Mouse (Mus musculus): Measurements from ENCODE around the gene Gprc5b. TPM values are rescaled to one million over a fixed set of nuclear protein-coding genes. Genes with fewer than 3 reads are reported as not detected.

The Gprc5b gene
- polyA plus RNA-seq, 2 experiments = 14.0 to 24.9 TPM

DNA sequence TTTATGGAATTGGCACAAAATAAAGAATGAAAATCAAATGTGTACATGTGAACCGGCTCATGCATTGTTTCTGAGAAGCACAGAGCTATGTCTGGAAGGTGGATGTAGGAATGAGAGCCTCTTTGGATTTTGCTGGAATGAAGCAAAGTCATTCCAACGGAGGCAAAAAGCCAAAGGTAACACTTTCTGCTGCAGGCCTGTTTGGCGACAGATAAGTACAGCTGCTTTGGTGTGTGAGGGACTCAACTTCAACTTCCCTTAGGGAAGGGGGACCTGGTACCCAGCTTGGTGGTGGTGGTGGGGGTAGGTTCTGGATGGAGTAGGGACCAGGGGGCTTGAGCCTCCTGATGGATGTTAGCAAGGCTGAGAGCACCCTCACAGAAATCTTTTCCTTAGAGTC, 19.2 kb downstream of the Gprc5b start:
- WGBS = 65% methylated on average over 3 of the region's 3 CpGs
- no peak overlapping the region for H3K4me3 ChIP-seq (replicated peaks; ENCODE audit: low read length)
- DNase-seq (ENCODE audit: low spot score) = no peak
- no peak overlapping the region for H3K9ac ChIP-seq (ENCODE audit: low read depth, low read length, severe bottlenecking)
- TF ChIP-seq POLR2A (IDR thresholded peaks at IDR 0.05; ENCODE audit: borderline replicate concordance, extremely low read depth, insufficient read depth, insufficient read length) = no peak
- no peak overlapping the region for H3K4me2 ChIP-seq (replicated peaks; ENCODE audit: low read depth, low read length, severe bottlenecking)
- peaks cover 21% of the 10 kb centered on the region for H3K36me3 ChIP-seq (ENCODE audit: control insufficient read depth, insufficient read depth, low read length)
- ATAC-seq (ENCODE audit: low FRiP score, low read depth) = no peak
- no peak overlapping the region for H3K27ac ChIP-seq (replicated peaks; ENCODE audit: low read depth, low read length)
- peaks cover 3% of the 10 kb centered on the region; the same call in 1 of the 2 replicates for H3K4me1 ChIP-seq (ENCODE audit: control insufficient read depth, insufficient read depth, low read length)
- H3K27me3 ChIP-seq (ENCODE audit: control insufficient read depth, insufficient read depth, low read length) = no peaks in the 10 kb centered on the region
- no peaks in the 10 kb centered on the region for H3K9me3 ChIP-seq (ENCODE audit: control insufficient read depth, low read length)

DNA sequence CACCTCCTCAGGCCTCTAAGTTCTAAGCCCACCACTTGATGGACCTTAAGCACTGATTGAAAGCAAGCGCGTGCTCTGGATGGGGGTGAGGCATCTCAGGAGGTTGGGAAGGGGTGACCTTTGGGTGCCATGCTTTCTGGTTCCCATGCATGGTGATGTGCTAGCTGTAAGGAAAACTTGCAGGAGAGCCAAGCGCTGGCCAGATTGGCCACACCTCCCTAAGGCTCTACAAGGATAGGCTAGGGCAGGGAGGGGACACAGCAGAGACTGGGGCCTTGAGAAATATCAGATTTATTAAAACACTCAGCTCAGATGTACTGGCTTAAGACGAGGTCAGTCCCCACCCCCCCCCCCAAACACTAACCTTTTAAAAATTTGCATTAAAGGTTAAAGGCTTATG, 21.6 kb downstream of the Gprc5b start:
- peaks cover 3% of the 10 kb centered on the region; the same call in 1 of the 2 replicates for H3K4me1 ChIP-seq (ENCODE audit: control insufficient read depth, insufficient read depth, low read length)
- H3K27ac ChIP-seq (replicated peaks; ENCODE audit: low read depth, low read length) = no peak overlapping the region
- H3K36me3 ChIP-seq (ENCODE audit: control insufficient read depth, insufficient read depth, low read length) = peaks cover 21% of the 10 kb centered on the region
- ATAC-seq (ENCODE audit: low FRiP score, low read depth) = no peak
- H3K4me3 ChIP-seq (replicated peaks; ENCODE audit: low read length) = no peak overlapping the region
- H3K4me2 ChIP-seq (replicated peaks; ENCODE audit: low read depth, low read length, severe bottlenecking) = no peak overlapping the region
- TF ChIP-seq POLR2A (IDR thresholded peaks at IDR 0.05; ENCODE audit: borderline replicate concordance, extremely low read depth, insufficient read depth, insufficient read length) = no peak
- no peak overlapping the region for H3K9ac ChIP-seq (ENCODE audit: low read depth, low read length, severe bottlenecking)
- no peaks in the 10 kb centered on the region for H3K9me3 ChIP-seq (ENCODE audit: control insufficient read depth, low read length)
- no peaks in the 10 kb centered on the region for H3K27me3 ChIP-seq (ENCODE audit: control insufficient read depth, insufficient read depth, low read length)
- DNase-seq (ENCODE audit: low spot score) = no peak
- WGBS = 92% methylated on average over 4 of the region's 4 CpGs

DNA sequence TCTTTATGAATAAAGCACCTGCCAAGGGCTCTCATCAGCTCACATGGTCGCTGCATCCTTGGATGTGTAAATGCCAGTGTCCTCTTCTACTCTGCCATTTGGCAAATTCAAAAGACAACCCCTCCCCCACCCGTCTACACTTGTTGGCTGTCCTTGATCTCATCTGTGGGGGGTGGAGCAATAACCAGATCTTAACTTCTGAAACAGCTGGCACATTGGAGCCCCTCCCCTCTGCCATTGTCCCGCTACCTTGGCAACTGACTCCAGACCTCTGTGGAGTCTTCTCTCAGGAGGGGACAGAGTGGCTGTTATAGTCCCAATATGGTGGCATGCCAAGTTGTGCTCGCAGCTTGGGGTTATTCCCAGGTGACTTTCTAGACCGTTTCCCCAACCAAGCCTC, 22.7 kb downstream of the Gprc5b start:
- TF ChIP-seq POLR2A (IDR thresholded peaks at IDR 0.05; ENCODE audit: borderline replicate concordance, extremely low read depth, insufficient read depth, insufficient read length) = no peak
- H3K36me3 ChIP-seq (ENCODE audit: control insufficient read depth, insufficient read depth, low read length) = peaks cover 21% of the 10 kb centered on the region
- peaks cover 3% of the 10 kb centered on the region; the same call in 1 of the 2 replicates for H3K4me1 ChIP-seq (ENCODE audit: control insufficient read depth, insufficient read depth, low read length)
- H3K27me3 ChIP-seq (ENCODE audit: control insufficient read depth, insufficient read depth, low read length) = no peaks in the 10 kb centered on the region
- H3K9ac ChIP-seq (ENCODE audit: low read depth, low read length, severe bottlenecking) = no peak overlapping the region
- DNase-seq (ENCODE audit: low spot score) (no peak), ATAC-seq (ENCODE audit: low FRiP score, low read depth) (no peak)
- no peak overlapping the region for H3K4me3 ChIP-seq (replicated peaks; ENCODE audit: low read length)
- H3K4me2 ChIP-seq (replicated peaks; ENCODE audit: low read depth, low read length, severe bottlenecking) = no peak overlapping the region
- no peaks in the 10 kb centered on the region for H3K9me3 ChIP-seq (ENCODE audit: control insufficient read depth, low read length)
- H3K27ac ChIP-seq (replicated peaks; ENCODE audit: low read depth, low read length) = no peak overlapping the region
- WGBS = 72% methylated on average over 5 of the region's 5 CpGs

DNA sequence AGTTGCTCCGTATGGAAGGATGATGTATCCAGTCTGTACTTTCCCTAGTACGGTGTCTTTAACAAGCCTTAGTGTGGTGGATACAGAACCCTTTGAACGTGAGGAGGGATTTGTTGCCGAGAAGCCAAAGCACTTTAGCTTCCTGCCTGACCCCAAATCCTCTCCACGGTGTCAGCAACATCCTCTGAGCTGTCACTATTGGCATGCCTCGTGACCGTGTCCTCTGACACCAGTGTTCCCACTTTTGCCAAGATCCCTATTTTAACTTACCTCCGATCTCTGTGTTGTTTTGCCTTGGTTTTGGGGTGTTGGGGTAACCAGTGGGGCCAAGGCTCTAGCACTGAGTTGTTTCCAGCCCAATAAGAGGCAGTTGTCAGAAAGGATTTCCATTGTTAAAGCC, 23.5 kb downstream of the Gprc5b start:
- no peak overlapping the region for H3K4me3 ChIP-seq (replicated peaks; ENCODE audit: low read length)
- H3K27ac ChIP-seq (replicated peaks; ENCODE audit: low read depth, low read length) = no peak overlapping the region
- H3K4me1 ChIP-seq (ENCODE audit: control insufficient read depth, insufficient read depth, low read length) = peaks cover 3% of the 10 kb centered on the region; the same call in 1 of the 2 replicates
- H3K27me3 ChIP-seq (ENCODE audit: control insufficient read depth, insufficient read depth, low read length) = no peaks in the 10 kb centered on the region
- no peak overlapping the region for H3K9ac ChIP-seq (ENCODE audit: low read depth, low read length, severe bottlenecking)
- 79% methylated on average over 8 of the region's 8 CpGs for WGBS
- DNase-seq (ENCODE audit: low spot score) = no peak
- ATAC-seq (ENCODE audit: low FRiP score, low read depth) = no peak
- no peak overlapping the region for H3K4me2 ChIP-seq (replicated peaks; ENCODE audit: low read depth, low read length, severe bottlenecking)
- peaks cover 21% of the 10 kb centered on the region for H3K36me3 ChIP-seq (ENCODE audit: control insufficient read depth, insufficient read depth, low read length)
- no peak for TF ChIP-seq POLR2A (IDR thresholded peaks at IDR 0.05; ENCODE audit: borderline replicate concordance, extremely low read depth, insufficient read depth, insufficient read length)
- no peaks in the 10 kb centered on the region for H3K9me3 ChIP-seq (ENCODE audit: control insufficient read depth, low read length)

DNA sequence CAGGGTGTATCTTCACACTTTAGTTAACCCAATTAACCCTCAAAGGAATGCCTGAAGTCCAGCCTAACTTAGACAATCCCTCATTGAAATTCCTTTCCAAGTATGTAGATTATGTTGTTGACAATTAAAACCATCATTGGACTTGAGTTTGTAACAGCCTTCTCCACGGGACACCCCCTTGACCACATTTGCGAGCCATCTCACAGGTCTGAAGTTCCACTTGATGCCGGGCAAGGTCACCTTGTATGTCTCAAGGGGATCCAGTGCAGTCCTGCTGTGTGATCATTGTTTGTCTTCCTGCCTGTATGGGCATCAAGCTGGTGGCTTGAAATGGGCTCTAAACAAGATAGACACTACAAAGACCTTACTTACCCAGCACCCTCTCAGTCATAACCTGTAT, 26.1 kb downstream of the Gprc5b start:
- Histone ChIP-seq H3K27ac (replicated peaks; ENCODE audit: low read depth, low read length) (no peak overlapping the region), H3K4me3 (replicated peaks; ENCODE audit: low read length) (no peak overlapping the region), H3K36me3 (ENCODE audit: control insufficient read depth, insufficient read depth, low read length) (peaks cover 6% of the 10 kb centered on the region; the same call in 1 of the 2 replicates), H3K4me2 (replicated peaks; ENCODE audit: low read depth, low read length, severe bottlenecking) (no peak overlapping the region), H3K4me1 (ENCODE audit: control insufficient read depth, insufficient read depth, low read length) (no peaks in the 10 kb centered on the region), H3K9me3 (ENCODE audit: control insufficient read depth, low read length) (no peaks in the 10 kb centered on the region), H3K9ac (ENCODE audit: low read depth, low read length, severe bottlenecking) (no peak overlapping the region), H3K27me3 (ENCODE audit: control insufficient read depth, insufficient read depth, low read length) (no peaks in the 10 kb centered on the region)
- ATAC-seq (ENCODE audit: low FRiP score, low read depth) = no peak
- no peak for TF ChIP-seq POLR2A (IDR thresholded peaks at IDR 0.05; ENCODE audit: borderline replicate concordance, extremely low read depth, insufficient read depth, insufficient read length)
- WGBS = 84% methylated on average over 3 of the region's 3 CpGs
- DNase-seq (ENCODE audit: low spot score) = no peak

DNA sequence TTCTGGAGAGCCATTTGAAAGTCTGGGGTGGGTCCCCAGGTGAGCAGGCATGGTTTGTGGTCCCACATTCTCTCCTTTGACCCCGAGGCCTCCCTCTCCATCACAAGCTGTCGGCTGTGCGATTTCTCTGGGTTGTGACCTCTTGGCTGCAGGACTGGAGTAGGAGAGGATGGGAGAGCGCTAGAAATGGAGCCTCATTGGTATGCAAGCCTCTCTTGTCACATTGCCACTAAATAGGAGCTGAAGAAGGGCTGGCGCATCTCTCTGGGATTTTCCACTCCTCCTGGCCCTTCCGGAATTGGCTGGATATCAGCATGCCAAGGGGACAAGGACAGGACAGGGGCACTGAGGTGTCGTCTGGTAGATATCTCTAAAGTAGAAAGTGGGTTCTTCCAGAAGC, 29.8 kb downstream of the Gprc5b start:
- Histone ChIP-seq H3K27me3 (ENCODE audit: control insufficient read depth, insufficient read depth, low read length) (no peaks in the 10 kb centered on the region), H3K9me3 (ENCODE audit: control insufficient read depth, low read length) (no peaks in the 10 kb centered on the region), H3K4me2 (replicated peaks; ENCODE audit: low read depth, low read length, severe bottlenecking) (no peak overlapping the region), H3K4me3 (replicated peaks; ENCODE audit: low read length) (no peak overlapping the region), H3K36me3 (ENCODE audit: control insufficient read depth, insufficient read depth, low read length) (no peaks in the 10 kb centered on the region; the same call in 1 of the 2 replicates), H3K4me1 (ENCODE audit: control insufficient read depth, insufficient read depth, low read length) (no peaks in the 10 kb centered on the region), H3K9ac (ENCODE audit: low read depth, low read length, severe bottlenecking) (no peak overlapping the region), H3K27ac (replicated peaks; ENCODE audit: low read depth, low read length) (no peak overlapping the region)
- 17% methylated on average over 7 of the region's 7 CpGs for WGBS
- DNase-seq (ENCODE audit: low spot score) (no peak), ATAC-seq (ENCODE audit: low FRiP score, low read depth) (no peak)
- no peak for TF ChIP-seq POLR2A (IDR thresholded peaks at IDR 0.05; ENCODE audit: borderline replicate concordance, extremely low read depth, insufficient read depth, insufficient read length)
